In the genomic region with DNA sequence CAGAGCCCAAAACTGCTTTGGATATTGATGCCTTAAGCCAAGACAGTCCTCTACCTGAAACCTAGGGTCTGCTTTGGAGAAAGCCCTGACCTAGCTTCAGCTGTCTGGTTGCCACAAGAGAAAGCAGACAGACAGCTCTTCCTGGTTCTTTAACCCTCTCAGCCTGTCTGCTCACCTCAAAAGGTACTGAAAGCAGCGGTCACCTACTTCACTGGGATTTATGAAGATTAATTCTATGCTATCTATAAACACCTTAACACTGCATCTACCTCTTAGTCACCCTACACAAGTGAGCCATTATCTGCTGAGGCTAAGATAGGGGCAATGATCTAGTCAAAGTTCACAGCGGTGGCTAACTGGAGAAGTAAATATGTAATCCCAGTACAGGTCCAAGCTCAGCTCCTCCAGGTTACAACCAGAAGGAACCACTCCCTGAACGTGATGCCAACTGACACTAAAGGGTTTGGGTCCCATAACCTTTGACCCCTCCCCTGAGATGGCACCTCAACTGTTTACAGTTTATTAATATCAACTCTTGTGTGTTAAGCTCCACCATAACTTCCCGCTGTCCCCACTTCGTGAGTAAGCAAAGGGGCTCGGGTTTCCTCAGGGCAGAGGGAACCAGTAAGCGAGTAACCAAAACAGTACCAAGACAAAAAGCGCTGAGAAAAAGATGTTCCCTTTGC, we compare ENCODE assay signal across 9 mouse cellular contexts. TPM values are rescaled to one million over a fixed set of nuclear protein-coding genes. Genes with fewer than 3 reads are reported as not detected.
DNase-seq lines count a peak whose midpoint lies in the region; ATAC-seq lines count a peak whose summit lies in the region.
"Had no signal": no experiment of that assay in that cellular context is flagged by ENCODE, and none has a peak within 500 bp of the region (broad histone marks: within the 10 kb centered on the region; RNA-seq: fewer than 3 reads in every experiment).

No protein-coding gene starts in this region.

- H3K4me1 ChIP-seq in heart, embryonic 12.5 days (replicated peaks), result peaks cover 47% of the 10 kb centered on the region
- peaks cover 26% of the 10 kb centered on the region for H3K4me1 ChIP-seq in embryonic facial prominence, embryonic 12.5 days
- peaks cover 21% of the 10 kb centered on the region for H3K4me1 ChIP-seq in intestine, embryonic 14.5 days (replicated peaks; ENCODE audit: control insufficient read depth, insufficient read depth, low read length)
- H3K4me1 ChIP-seq in liver, embryonic 15.5 days (replicated peaks), result peaks cover 69% of the 10 kb centered on the region

- no peak for ATAC-seq in heart, embryonic 12.5 days (ENCODE audit: insufficient number of reproducible peaks, low FRiP score)
- no peak for ATAC-seq in embryonic facial prominence, embryonic 12.5 days (ENCODE audit: insufficient number of reproducible peaks, insufficient read depth, low FRiP score, low TSS enrichment)
- no peak for ATAC-seq in intestine, embryonic 14.5 days (replicated peaks; ENCODE audit: low FRiP score, low TSS enrichment, low read depth)
- ATAC-seq in liver, embryonic 15.5 days (ENCODE audit: insufficient read depth), result peak; percentile 4; the same call in 1 of the 2 replicates

- H3K27ac ChIP-seq in heart, embryonic 12.5 days (ENCODE audit: poor library complexity, severe bottlenecking), result peak overlapping the region; percentile 98
- H3K27ac ChIP-seq in embryonic facial prominence, embryonic 12.5 days, result 0 out of 2 replicates have a peak overlapping the region, but pooled peaks have one; percentile 98
- H3K27ac ChIP-seq in intestine, embryonic 14.5 days (ENCODE audit: low read depth), result peak overlapping the region; percentile 96; the same call in 1 of the 2 replicates
- peak overlapping the region; percentile 99 for H3K27ac ChIP-seq in liver, embryonic 15.5 days (replicated peaks)

- H3K4me3 ChIP-seq in heart, embryonic 12.5 days, result peak overlapping the region; percentile 87
- H3K4me3 ChIP-seq in embryonic facial prominence, embryonic 12.5 days, result peak overlapping the region; percentile 89
- H3K4me3 ChIP-seq in intestine, embryonic 14.5 days (ENCODE audit: low read depth, low read length), result peak overlapping the region; percentile 90
- H3K4me3 ChIP-seq in liver, embryonic 15.5 days (replicated peaks), result peak overlapping the region; percentile 91

- peak overlapping the region; percentile 89 for H3K4me2 ChIP-seq in heart, embryonic 12.5 days
- peak overlapping the region; percentile 73 for H3K4me2 ChIP-seq in embryonic facial prominence, embryonic 12.5 days (replicated peaks)
- H3K4me2 ChIP-seq in intestine, embryonic 14.5 days (ENCODE audit: low read length), result peak overlapping the region; percentile 98
- H3K4me2 ChIP-seq in liver, embryonic 15.5 days, result peak overlapping the region; percentile 78

- H3K36me3 ChIP-seq in heart, embryonic 12.5 days, result peaks cover 34% of the 10 kb centered on the region
- peaks cover 29% of the 10 kb centered on the region for H3K36me3 ChIP-seq in embryonic facial prominence, embryonic 12.5 days
- peaks cover 29% of the 10 kb centered on the region for H3K36me3 ChIP-seq in intestine, embryonic 14.5 days (ENCODE audit: control insufficient read depth, insufficient read depth, low read length)
- peaks cover 50% of the 10 kb centered on the region for H3K36me3 ChIP-seq in liver, embryonic 15.5 days (replicated peaks)

- no peaks in the 10 kb centered on the region for H3K27me3 ChIP-seq in heart, embryonic 12.5 days (replicated peaks)
- no peaks in the 10 kb centered on the region for H3K27me3 ChIP-seq in embryonic facial prominence, embryonic 12.5 days
- H3K27me3 ChIP-seq in intestine, embryonic 14.5 days (replicated peaks; ENCODE audit: control insufficient read depth, insufficient read depth, low read length), result no peaks in the 10 kb centered on the region
- no peaks in the 10 kb centered on the region for H3K27me3 ChIP-seq in liver, embryonic 15.5 days
- H3K27me3 ChIP-seq: Patski had no signal

- H3K9ac ChIP-seq in heart, embryonic 12.5 days, result peak overlapping the region; percentile 94
- peak overlapping the region; percentile 92 for H3K9ac ChIP-seq in embryonic facial prominence, embryonic 12.5 days
- H3K9ac ChIP-seq in intestine, embryonic 14.5 days (ENCODE audit: low read length), result peak overlapping the region; percentile 92
- H3K9ac ChIP-seq in liver, embryonic 15.5 days, result peak overlapping the region; percentile 99

- 20% methylated on average over 8 of the region's 8 CpGs for WGBS in heart, embryonic 12.5 days
- WGBS in embryonic facial prominence, embryonic 12.5 days, result 23% methylated on average over 8 of the region's 8 CpGs
- 19% methylated on average over 8 of the region's 8 CpGs for whole genome bisulfite sequencing in intestine, embryonic 14.5 days
- WGBS in liver, embryonic 15.5 days (ENCODE audit: insufficient replicate concordance), result 12% methylated on average over 8 of the region's 8 CpGs

- DNase-seq in heart, adult 8-10 months (ENCODE audit: low spot score), result no peak
- no peak for DNase-seq in intestine, embryonic 14.5 days (ENCODE audit: low spot score)
- DNase-seq in testis, postnatal 10 days (ENCODE audit: low spot score), result peak; percentile 43
- DNase-seq in ovary, postnatal 36 days (ENCODE audit: low spot score), result no peak
- DNase-seq in thymus, postnatal 25 days, result no peak

- H3K9me3 ChIP-seq in heart, embryonic 12.5 days (replicated peaks), result no peaks in the 10 kb centered on the region
- H3K9me3 ChIP-seq in embryonic facial prominence, embryonic 12.5 days, result no peaks in the 10 kb centered on the region
- H3K9me3 ChIP-seq in intestine, embryonic 14.5 days (ENCODE audit: control insufficient read depth, low read length), result no peaks in the 10 kb centered on the region
- H3K9me3 ChIP-seq in liver, embryonic 15.5 days (replicated peaks), result no peaks in the 10 kb centered on the region

RNA-seq across cellular contexts. Expression of gene Snrpd3, which starts 1.2 kb away (rescaled TPM):
- 105 and 106 TPM in 2 replicates for polyA plus RNA-seq in heart, embryonic 12.5 days (2016; fragmentation: Nextera tagmentation; extraction: Ambion mirVana)
- 10 to 100 TPM; 64.0 to 72.6 (median 68.3) TPM for total RNA-seq in heart, adult 8-10 months (2022)
- 167 and 186 TPM in 2 replicates for polyA plus RNA-seq in embryonic facial prominence, embryonic 12.5 days (2016; fragmentation: Nextera tagmentation; extraction: Ambion mirVana)
- polyA plus RNA-seq in intestine, embryonic 14.5 days (2014; fragmentation: Nextera tagmentation; extraction: Ambion mirVana), result 167 and 168 TPM in 2 replicates
- polyA plus RNA-seq in liver, embryonic 15.5 days (2015; fragmentation: Nextera tagmentation; extraction: Ambion mirVana), result 65.7 and 68.7 TPM in 2 replicates

RNA-seq across cellular contexts. Expression of gene Gucd1, which starts 1.6 kb away (rescaled TPM):
- 26.8 and 27.9 TPM in 2 replicates for polyA plus RNA-seq in heart, embryonic 12.5 days (2016; fragmentation: Nextera tagmentation; extraction: Ambion mirVana)
- 10 to 100 TPM; 34.0 to 37.2 (median 36.1) TPM for total RNA-seq in heart, adult 8-10 months (2022)
- 31.1 and 31.7 TPM in 2 replicates for polyA plus RNA-seq in embryonic facial prominence, embryonic 12.5 days (2016; fragmentation: Nextera tagmentation; extraction: Ambion mirVana)
- polyA plus RNA-seq in intestine, embryonic 14.5 days (2014; fragmentation: Nextera tagmentation; extraction: Ambion mirVana), result 39.9 and 40.4 TPM in 2 replicates
- polyA plus RNA-seq in liver, embryonic 15.5 days (2015; fragmentation: Nextera tagmentation; extraction: Ambion mirVana), result 62.1 and 74.6 TPM in 2 replicates

RNA-seq across cellular contexts. Expression of gene Lrrc75b, which starts 43.9 kb away (rescaled TPM):
- 1.4 and 1.6 TPM in 2 replicates for polyA plus RNA-seq in heart, embryonic 12.5 days (2016; fragmentation: Nextera tagmentation; extraction: Ambion mirVana)
- 1 to 10 TPM in 2 of 4 experiments, under 1 TPM in 2; 0.79 to 1.6 (median 0.97) TPM for total RNA-seq in heart, adult 8-10 months (2022)
- polyA plus RNA-seq in embryonic facial prominence, embryonic 12.5 days (2016; fragmentation: Nextera tagmentation; extraction: Ambion mirVana), result 2.6 and 2.7 TPM in 2 replicates
- 2.3 and 3.0 TPM in 2 replicates for polyA plus RNA-seq in intestine, embryonic 14.5 days (2014; fragmentation: Nextera tagmentation; extraction: Ambion mirVana)
- 0.06 and 0.15 TPM in 2 replicates for polyA plus RNA-seq in liver, embryonic 15.5 days (2015; fragmentation: Nextera tagmentation; extraction: Ambion mirVana)

RNA-seq across cellular contexts. Expression of gene Ggt1, which starts 45.2 kb away (rescaled TPM):
- polyA plus RNA-seq in heart, embryonic 12.5 days (2016; fragmentation: Nextera tagmentation; extraction: Ambion mirVana), result 0.34 and 0.49 TPM in 2 replicates
- not detected for total RNA-seq in heart, adult 8-10 months (2022)
- 0.85 and 1.8 TPM in 2 replicates for polyA plus RNA-seq in embryonic facial prominence, embryonic 12.5 days (2016; fragmentation: Nextera tagmentation; extraction: Ambion mirVana)
- 6.7 and 12.4 TPM in 2 replicates for polyA plus RNA-seq in intestine, embryonic 14.5 days (2014; fragmentation: Nextera tagmentation; extraction: Ambion mirVana)
- 13.8 and 22.1 TPM in 2 replicates for polyA plus RNA-seq in liver, embryonic 15.5 days (2015; fragmentation: Nextera tagmentation; extraction: Ambion mirVana)
